Mouse (Mus musculus) G1E-ER4 (cell line): Measurements from ENCODE around the gene Prr36. TPM values are rescaled to one million over a fixed set of nuclear protein-coding genes. Genes with fewer than 3 reads are reported as not detected.

ENCODE experiments used
- GATA1 ChIP-seq: IDR thresholded peaks from one replicate; pipeline ENCODE4 v1.8.0; 2012; ENCODE audit warnings: low read length, inconsistent platforms
- polyA plus RNA-seq: library from polyadenylated mRNA; stranded (reverse); fragments of >175 nt; gene quantifications from 2 replicates; pipeline ENCODE4 v1.2.3, GENCODE M21; 2012

Prr36 gene
- polyA plus RNA-seq, 1 experiment, result 0.18 TPM

- no peak for TF ChIP-seq GATA1
Observed at GRCm38 (mm10) chr8:4249213-4249612, 32.0 kb upstream of the Prr36 start.

- no peak for TF ChIP-seq GATA1
Observed at GRCm38 (mm10) chr8:4247951-4248540, 30.8 kb upstream of the Prr36 start, which contains the start of gene Tgfbr3l. Tgfbr3l (plus strand) TSS chr8:4248214.

- no peak for TF ChIP-seq GATA1
Observed at GRCm38 (mm10) chr8:4247241-4247640, 30.0 kb upstream of the Prr36 start.

GRCm38 (mm10) chr8:4245737-4246136, 28.5 kb upstream of the Prr36 start:
- TF ChIP-seq GATA1, result no peak

- no peak for TF ChIP-seq GATA1
Observed at GRCm38 (mm10) chr8:4245061-4245460, 27.8 kb upstream of the Prr36 start.

- no peak for TF ChIP-seq GATA1
Observed at GRCm38 (mm10) chr8:4239193-4239890, 22.1 kb upstream of the Prr36 start.

DNA sequence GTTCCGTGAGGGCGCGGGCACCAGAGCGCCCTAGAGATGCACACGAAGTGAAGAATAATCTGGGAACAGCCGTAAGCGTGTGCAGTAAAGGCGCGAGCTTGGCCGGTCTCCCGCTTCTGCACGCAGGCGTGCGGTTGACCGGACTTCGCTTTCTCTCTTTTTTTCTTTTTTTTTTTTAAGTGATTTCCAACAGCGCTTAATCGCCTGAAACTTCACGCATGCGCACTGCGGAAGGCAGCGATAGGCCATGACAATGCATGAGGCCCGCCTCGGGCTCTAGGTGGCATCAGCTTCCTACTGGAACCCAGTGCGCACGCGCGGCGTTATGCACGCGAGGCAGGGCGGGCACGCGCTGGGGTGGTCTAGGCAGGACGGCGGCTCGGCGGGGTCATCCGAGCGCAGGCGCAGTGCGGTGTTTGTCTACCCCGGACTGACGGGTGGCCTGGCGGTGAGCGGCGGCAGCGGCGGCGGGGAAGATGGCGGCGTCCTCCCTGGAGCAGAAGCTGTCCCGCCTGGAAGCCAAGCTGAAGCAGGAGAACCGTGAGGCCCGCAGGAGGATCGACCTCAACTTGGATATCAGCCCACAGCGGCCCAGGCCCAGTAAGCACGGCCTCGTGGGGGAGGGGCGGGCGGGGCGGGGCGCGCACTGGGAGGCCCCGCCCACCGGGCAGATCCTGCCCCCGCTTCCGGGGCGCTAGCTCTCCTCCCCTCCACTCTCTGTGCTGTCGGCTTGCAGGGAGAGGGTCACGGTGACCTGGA, 21.4 kb upstream of the Prr36 start, which contains the start of the genes Map2k7 and Gm49320:
Gene Map2k7, plus strand, starts transcription at position 307 of the 759 bp plus-strand sequence.
Gene Gm49320, plus strand, starts transcription at position 432 of the 759 bp plus-strand sequence.
- no peak for TF ChIP-seq GATA1

- no peak for TF ChIP-seq GATA1
Observed at GRCm38 (mm10) chr8:4237814-4238433, 20.7 kb upstream of the Prr36 start.

GRCm38 (mm10) chr8:4230612-4231351, 13.5 kb upstream of the Prr36 start:
- no peak for TF ChIP-seq GATA1

- no peak for TF ChIP-seq GATA1
Observed at GRCm38 (mm10) chr8:4229784-4230183, 12.5 kb upstream of the Prr36 start.

DNA sequence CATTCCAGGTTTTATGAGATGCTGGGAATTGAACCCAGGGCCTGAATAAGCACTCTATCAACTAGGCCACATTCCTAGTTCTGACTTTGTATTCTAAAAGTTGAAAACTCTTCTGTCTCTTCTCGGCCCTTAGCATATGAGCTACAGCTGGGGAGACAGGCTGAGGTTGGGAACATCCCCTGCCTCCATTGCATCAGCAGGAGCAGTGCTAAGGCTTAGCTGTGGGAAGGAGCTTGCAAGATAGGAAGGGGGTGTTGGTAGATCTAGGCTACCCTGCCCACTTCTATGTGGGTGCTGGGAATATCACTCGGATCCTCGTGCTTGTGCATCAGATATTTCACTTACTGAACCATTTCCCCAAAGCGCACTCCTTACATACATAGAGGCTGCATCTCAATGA, 10.7 kb upstream of the Prr36 start:
- no peak for TF ChIP-seq GATA1

- TF ChIP-seq GATA1, result no peak
Observed at GRCm38 (mm10) chr8:4226739-4227347, 9.6 kb upstream of the Prr36 start, which contains the start of gene Lrrc8e. Lrrc8e (plus strand) TSS chr8:4226827.

DNA sequence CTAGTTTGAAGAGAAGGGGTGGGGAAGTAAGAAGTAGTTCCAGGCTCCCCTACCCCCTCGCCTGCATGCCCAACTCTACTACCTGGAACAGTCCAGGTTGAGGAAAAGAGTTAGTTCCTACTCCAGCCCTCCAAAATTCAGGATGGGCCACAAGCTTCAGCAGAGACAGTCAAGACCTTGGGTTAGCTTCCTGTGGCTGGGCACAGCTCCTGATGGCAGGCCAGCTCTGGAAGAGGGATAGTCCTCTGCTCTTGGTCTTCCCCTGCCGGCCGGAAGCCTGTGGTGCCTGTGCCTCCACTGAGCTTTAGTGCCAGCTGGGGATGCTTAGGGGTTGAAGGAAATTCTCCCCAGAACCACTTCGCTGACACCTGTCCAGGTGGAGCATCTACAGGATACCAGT, 9.1 kb upstream of the Prr36 start:
- no peak for TF ChIP-seq GATA1

GRCm38 (mm10) chr8:4222059-4222458, 4.8 kb upstream of the Prr36 start:
- TF ChIP-seq GATA1, result no peak

DNA sequence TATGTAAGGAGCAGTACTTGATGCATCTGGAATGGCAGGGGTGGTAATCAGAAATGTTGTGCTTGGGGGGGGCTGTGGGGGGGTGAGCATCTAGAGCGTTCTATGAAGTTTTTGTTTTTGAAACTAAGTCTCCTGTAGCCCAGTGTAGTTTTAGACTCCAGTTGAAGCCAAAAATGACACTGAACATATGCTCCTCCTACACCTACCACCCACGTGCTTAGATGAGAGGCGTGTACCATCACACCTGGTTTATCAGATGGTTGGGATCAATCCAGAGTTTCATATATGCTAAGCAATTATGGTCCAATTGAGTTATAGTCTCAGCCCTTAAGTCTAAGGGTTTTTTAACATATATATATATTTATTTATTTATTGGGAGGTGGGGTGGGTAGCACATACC, 2.4 kb upstream of the Prr36 start:
- TF ChIP-seq GATA1, result no peak
